ENCODE assay signal across 20 mouse cellular contexts in genomic region chr11:4861816-4862604, GRCm38 (mm10). TPM values are rescaled to one million over a fixed set of nuclear protein-coding genes. Genes with fewer than 3 reads are reported as not detected.
DNase-seq lines count a peak whose midpoint lies in the region; ATAC-seq and TF ChIP-seq lines count a peak whose summit lies in the region.
"Had no signal": no experiment of that assay in that cellular context is flagged by ENCODE, and none has a peak within 500 bp of the region (broad histone marks: within the 10 kb centered on the region; RNA-seq: fewer than 3 reads in every experiment).

No protein-coding gene starts in this region.

- WGBS in limb, embryonic 11.5 days = 49% methylated on average over 11 of the region's 11 CpGs
- 59% methylated on average over 11 of the region's 11 CpGs for WGBS in limb, embryonic 10.5 days
- WGBS in embryonic facial prominence, embryonic 12.5 days = 22% methylated on average over 11 of the region's 11 CpGs

- H3ac ChIP-seq in myocyte (ENCODE audit: control insufficient read depth, insufficient read length) = no peak overlapping the region

- no peaks in the 10 kb centered on the region for H3K36me3 ChIP-seq in limb, embryonic 11.5 days (ENCODE audit: control insufficient read depth, insufficient read depth, low read length)
- H3K36me3 ChIP-seq in limb, embryonic 10.5 days = no peaks in the 10 kb centered on the region
- H3K36me3 ChIP-seq in ES-E14 (ENCODE audit: control insufficient read depth, insufficient read depth, low read length, poor library complexity, severe bottlenecking) = no peaks in the 10 kb centered on the region
- no peaks in the 10 kb centered on the region for H3K36me3 ChIP-seq in embryonic facial prominence, embryonic 12.5 days
- no peaks in the 10 kb centered on the region for H3K36me3 ChIP-seq in myocyte (ENCODE audit: control insufficient read depth, insufficient read depth)
- H3K36me3 ChIP-seq: lung, embryonic 15.5 days had no signal

- no peak for TF ChIP-seq POLR2A in myocyte (IDR thresholded peaks at IDR 0.05; ENCODE audit: insufficient read length, low read depth)

- no peak overlapping the region for H3K4me3 ChIP-seq in limb, embryonic 11.5 days (ENCODE audit: low read depth, low read length)
- H3K4me3 ChIP-seq in limb, embryonic 10.5 days = no peak overlapping the region
- H3K4me3 ChIP-seq in ES-E14 (ENCODE audit: insufficient read depth in 1 of 2, low read depth in 1 of 2, low read length in 2 of 2, poor library complexity in 1 of 2, severe bottlenecking in 1 of 2) (0 out of 4 replicates have a peak overlapping the region, but pooled peaks of 1 of the 2 experiments have one; percentile 18), myocyte (no peak overlapping the region)
- H3K4me3 ChIP-seq in embryonic facial prominence, embryonic 12.5 days = no peak overlapping the region
- H3K4me3 ChIP-seq: gastrocnemius, adult 2 months; heart, adult 2 months; left cerebral cortex, adult 2 months; lung, embryonic 15.5 days had no signal

- H3K27ac ChIP-seq in limb, embryonic 11.5 days (replicated peaks; ENCODE audit: low read depth, low read length) = no peak overlapping the region; the same call in 1 of the 2 replicates
- no peak overlapping the region; the same call in 1 of the 2 replicates for H3K27ac ChIP-seq in limb, embryonic 10.5 days
- peak overlapping the region; percentile 64; the same call in 1 of the 2 replicates for H3K27ac ChIP-seq in ES-E14 (ENCODE audit: insufficient read depth, low read depth, low read length, poor library complexity, severe bottlenecking)
- peak overlapping the region; percentile 85 for H3K27ac ChIP-seq in embryonic facial prominence, embryonic 12.5 days
- H3K27ac ChIP-seq: gastrocnemius, adult 2 months; heart, adult 2 months; left cerebral cortex, adult 2 months; lung, embryonic 15.5 days had no signal

- no peak overlapping the region for H3K4me2 ChIP-seq in limb, embryonic 11.5 days (ENCODE audit: low read depth, severe bottlenecking)
- peak overlapping the region; percentile 23; the same call in 1 of the 2 replicates for H3K4me2 ChIP-seq in embryonic facial prominence, embryonic 12.5 days (replicated peaks)
- H3K4me2 ChIP-seq in myocyte (ENCODE audit: low read depth) = peak overlapping the region; percentile 10
- H3K4me2 ChIP-seq: liver, embryonic 11.5 days; lung, embryonic 15.5 days had no signal

- H3K9me3 ChIP-seq in limb, embryonic 11.5 days (ENCODE audit: control insufficient read depth, low read length) = no peaks in the 10 kb centered on the region
- no peaks in the 10 kb centered on the region for H3K9me3 ChIP-seq in limb, embryonic 10.5 days (replicated peaks)
- no peaks in the 10 kb centered on the region for H3K9me3 ChIP-seq in ES-E14 (ENCODE audit: control insufficient read depth, insufficient read depth, low read depth, low read length)
- H3K9me3 ChIP-seq in embryonic facial prominence, embryonic 12.5 days = no peaks in the 10 kb centered on the region
- H3K9me3 ChIP-seq: lung, embryonic 15.5 days had no signal

- no peak overlapping the region for H3K9ac ChIP-seq in limb, embryonic 11.5 days (ENCODE audit: low read length)
- peak overlapping the region; percentile 45; the same call in 1 of the 2 replicates for H3K9ac ChIP-seq in ES-E14 (ENCODE audit: insufficient read depth, low read depth, low read length, poor library complexity, severe bottlenecking)
- H3K9ac ChIP-seq in embryonic facial prominence, embryonic 12.5 days = no peak overlapping the region
- H3K9ac ChIP-seq: lung, embryonic 15.5 days had no signal

- no peaks in the 10 kb centered on the region; the same call in 1 of the 2 replicates for H3K4me1 ChIP-seq in limb, embryonic 11.5 days (ENCODE audit: control insufficient read depth, insufficient read depth, low read length)
- peaks cover 14% of the 10 kb centered on the region; the same call in 1 of the 2 replicates for H3K4me1 ChIP-seq in limb, embryonic 10.5 days
- H3K4me1 ChIP-seq in ES-E14 (ENCODE audit: control insufficient read depth in 2 of 2, insufficient read depth in 2 of 2, low read length in 2 of 2, poor library complexity in 1 of 2) = peaks cover 7 to 19% of the 10 kb centered on the region in 2 experiments
- H3K4me1 ChIP-seq in embryonic facial prominence, embryonic 12.5 days = peaks cover 14% of the 10 kb centered on the region
- H3K4me1 ChIP-seq: lung, embryonic 15.5 days had no signal

- no peaks in the 10 kb centered on the region for H3K27me3 ChIP-seq in limb, embryonic 11.5 days (ENCODE audit: control insufficient read depth, insufficient read depth, low read length)
- no peaks in the 10 kb centered on the region for H3K27me3 ChIP-seq in limb, embryonic 10.5 days (ENCODE audit: low read depth, poor library complexity, severe bottlenecking)
- H3K27me3 ChIP-seq in embryonic facial prominence, embryonic 12.5 days = no peaks in the 10 kb centered on the region
- H3K27me3 ChIP-seq in myocyte (ENCODE audit: control insufficient read depth, insufficient read depth, insufficient read length) = no peaks in the 10 kb centered on the region
- H3K27me3 ChIP-seq: lung, embryonic 15.5 days had no signal

- in situ Hi-C loops in ES-E14 (cut with MboI; ENCODE audit: low sequenced_read_pairs in 2 of 2, unreplicated experiment in 2 of 2) = no loop called here

- ATAC-seq in limb, embryonic 11.5 days (ENCODE audit: insufficient number of reproducible peaks, low FRiP score, low TSS enrichment, low read depth) = no peak
- ATAC-seq in embryonic facial prominence, embryonic 12.5 days (ENCODE audit: insufficient number of reproducible peaks, insufficient read depth, low FRiP score, low TSS enrichment) = 0 out of 2 replicates have a peak, but pooled peaks have one; percentile 56
- ATAC-seq: activated CD4-positive, CD25-positive, alpha-beta regulatory T cell, adult 4 months; forebrain, embryonic 16.5 days; hindbrain, embryonic 16.5 days had no signal

- DNase-seq in limb, embryonic 11.5 days (ENCODE audit: low spot score) = peak; percentile 34
- no peak for DNase-seq in limb, embryonic 10.5 days (ENCODE audit: low spot score)
- no peak for DNase-seq in ES-E14 (ENCODE audit: low read depth, low spot score)
- DNase-seq in left cerebral cortex, adult 18-20 months (ENCODE audit: low spot score in 2 of 2) = no peak
- no peak for DNase-seq in kidney, adult 9 months
- DNase-seq in heart, adult 8-10 months (ENCODE audit: low spot score) = no peak
- DNase-seq: B cell, adult 2 months; cerebellum, postnatal 10 days; gastrocnemius, adult 2 months; heart, adult 2 months; heart, postnatal 10 days; kidney, adult 18-20 months had no signal

- no peaks in the 10 kb centered on the region for H3K79me2 ChIP-seq in myocyte (ENCODE audit: control insufficient read depth, insufficient read depth)

TF ChIP-seq in ES-E14, 5 proteins besides CTCF, POLR2A, EP300 and RAD21:
- no peak for TF ChIP-seq HCFC1 (IDR thresholded peaks at IDR 0.05; ENCODE audit: borderline replicate concordance, insufficient read depth, low read length)
- no peak for TF ChIP-seq ZC3H11A (IDR thresholded peaks at IDR 0.05; ENCODE audit: borderline replicate concordance, low read depth, low read length)
- TF ChIP-seq ZNF384 (IDR thresholded peaks at IDR 0.05; ENCODE audit: low read depth, low read length) = no peak
- no peak for TF ChIP-seq MAFK (IDR thresholded peaks at IDR 0.05; ENCODE audit: insufficient read depth, low read depth, low read length)
- TF ChIP-seq CHD2 (IDR thresholded peaks at IDR 0.05; ENCODE audit: low read depth, low read length) = no peak

TF ChIP-seq in myocyte, 11 proteins besides CTCF, POLR2A, EP300 and RAD21 (continues in another document):
- no peak for TF ChIP-seq TCF12 (IDR thresholded peaks at IDR 0.05; ENCODE audit: insufficient read depth, poor library complexity, severe bottlenecking)
- no peak for TF ChIP-seq POLR2AphosphoS2 (IDR thresholded peaks at IDR 0.05; ENCODE audit: insufficient read length, low read depth)
- TF ChIP-seq USF1 (IDR thresholded peaks at IDR 0.05; ENCODE audit: low read depth) = no peak
- no peak for TF ChIP-seq CEBPB (IDR thresholded peaks at IDR 0.05; ENCODE audit: insufficient read depth, poor library complexity, severe bottlenecking)
- TF ChIP-seq SRF (IDR thresholded peaks at IDR 0.05; ENCODE audit: control insufficient read depth, insufficient read length, low read depth) = no peak
- no peak for TF ChIP-seq MYOD1 (IDR thresholded peaks at IDR 0.05; ENCODE audit: control insufficient read depth in 1 of 3, insufficient read length in 2 of 3, low read depth in 2 of 3)
- TF ChIP-seq REST (IDR thresholded peaks at IDR 0.05; ENCODE audit: insufficient read depth, insufficient read length) = no peak
- no peak for TF ChIP-seq E2F4 (IDR thresholded peaks at IDR 0.05; ENCODE audit: insufficient read depth)
- TF ChIP-seq TCF3 (IDR thresholded peaks at IDR 0.05; ENCODE audit: insufficient read length, low read depth) = no peak
- TF ChIP-seq MYOG (IDR thresholded peaks at IDR 0.05; ENCODE audit: control insufficient read depth in 1 of 3, insufficient read depth in 1 of 3, insufficient read length in 2 of 3, low read depth in 2 of 3) = no peak

RNA-seq across cellular contexts. Expression of gene Nipsnap1, which starts 11.7 kb away (rescaled TPM):
- polyA plus RNA-seq in limb, embryonic 11.5 days (2014; fragmentation: Nextera tagmentation; extraction: Ambion mirVana) = 76.8 and 80.2 TPM in 2 replicates
- 75.9 and 84.2 TPM in 2 replicates for polyA plus RNA-seq in limb, embryonic 10.5 days (2016; fragmentation: Nextera tagmentation; extraction: Ambion mirVana)
- total RNA-seq in ES-E14 (2012; rRNA removed) = 57.7 and 93.2 TPM in 2 replicates
- polyA plus RNA-seq in embryonic facial prominence, embryonic 12.5 days (2016; fragmentation: Nextera tagmentation; extraction: Ambion mirVana) = 81.4 and 81.8 TPM in 2 replicates
- 7.2 TPM for polyA plus RNA-seq in myocyte (2012; fragmentation: generic; extraction: Trizol)
- 10 to 100 TPM; 91.6 to 91.8 TPM for total RNA-seq in left cerebral cortex, adult 18-20 months (2021)
- total RNA-seq in heart, adult 8-10 months (2022) = 1 to 10 TPM in 1 of 4 experiments, under 1 TPM in 3; 0.52 to 1.1 (median 0.82) TPM

RNA-seq across cellular contexts. Expression of gene Nf2, which starts 12.7 kb away (rescaled TPM):
- polyA plus RNA-seq in limb, embryonic 11.5 days (2014; fragmentation: Nextera tagmentation; extraction: Ambion mirVana) = 47.6 and 51.2 TPM in 2 replicates
- polyA plus RNA-seq in limb, embryonic 10.5 days (2016; fragmentation: Nextera tagmentation; extraction: Ambion mirVana) = 61.4 and 63.8 TPM in 2 replicates
- total RNA-seq in ES-E14 (2012; rRNA removed) = 53.8 and 65.6 TPM in 2 replicates
- polyA plus RNA-seq in embryonic facial prominence, embryonic 12.5 days (2016; fragmentation: Nextera tagmentation; extraction: Ambion mirVana) = 70.5 and 73.3 TPM in 2 replicates
- 51.1 TPM for polyA plus RNA-seq in myocyte (2012; fragmentation: generic; extraction: Trizol)
- 10 to 100 TPM; 68.1 to 69.3 TPM for total RNA-seq in left cerebral cortex, adult 18-20 months (2021)
- total RNA-seq in heart, adult 8-10 months (2022) = 10 to 100 TPM; 75.5 to 80.0 (median 78.3) TPM

RNA-seq across cellular contexts. Expression of gene Thoc5, which starts 33.1 kb away (rescaled TPM):
- polyA plus RNA-seq in limb, embryonic 11.5 days (2014; fragmentation: Nextera tagmentation; extraction: Ambion mirVana) = 48.8 and 50.6 TPM in 2 replicates
- polyA plus RNA-seq in limb, embryonic 10.5 days (2016; fragmentation: Nextera tagmentation; extraction: Ambion mirVana) = 46.3 and 47.5 TPM in 2 replicates
- 46.4 and 47.5 TPM in 2 replicates for total RNA-seq in ES-E14 (2012; rRNA removed)
- 42.3 and 44.1 TPM in 2 replicates for polyA plus RNA-seq in embryonic facial prominence, embryonic 12.5 days (2016; fragmentation: Nextera tagmentation; extraction: Ambion mirVana)
- polyA plus RNA-seq in myocyte (2012; fragmentation: generic; extraction: Trizol) = 57.9 TPM
- 10 to 100 TPM; 37.1 to 37.5 TPM for total RNA-seq in left cerebral cortex, adult 18-20 months (2021)
- 10 to 100 TPM; 14.9 to 19.8 (median 16.2) TPM for total RNA-seq in heart, adult 8-10 months (2022)

Comparison
In these comparisons a context has a peak if more than half of its experiments do, and no peak if none do; other contexts are left out.
1. H3K27ac ChIP-seq: peak in ES-E14 (single experiment) and embryonic facial prominence, embryonic 12.5 days (single experiment); none in limb, embryonic 11.5 days (single experiment) and limb, embryonic 10.5 days (single experiment).